Mouse (Mus musculus): ENCODE results near the gene Ppp1r14a. TPM values are rescaled to one million over a fixed set of nuclear protein-coding genes. Genes with fewer than 3 reads are reported as not detected.

Ppp1r14a gene
- 13.3 and 14.9 TPM in 2 replicates for polyA plus RNA-seq (2015; fragmentation: Nextera tagmentation; extraction: Ambion mirVana)

DNA sequence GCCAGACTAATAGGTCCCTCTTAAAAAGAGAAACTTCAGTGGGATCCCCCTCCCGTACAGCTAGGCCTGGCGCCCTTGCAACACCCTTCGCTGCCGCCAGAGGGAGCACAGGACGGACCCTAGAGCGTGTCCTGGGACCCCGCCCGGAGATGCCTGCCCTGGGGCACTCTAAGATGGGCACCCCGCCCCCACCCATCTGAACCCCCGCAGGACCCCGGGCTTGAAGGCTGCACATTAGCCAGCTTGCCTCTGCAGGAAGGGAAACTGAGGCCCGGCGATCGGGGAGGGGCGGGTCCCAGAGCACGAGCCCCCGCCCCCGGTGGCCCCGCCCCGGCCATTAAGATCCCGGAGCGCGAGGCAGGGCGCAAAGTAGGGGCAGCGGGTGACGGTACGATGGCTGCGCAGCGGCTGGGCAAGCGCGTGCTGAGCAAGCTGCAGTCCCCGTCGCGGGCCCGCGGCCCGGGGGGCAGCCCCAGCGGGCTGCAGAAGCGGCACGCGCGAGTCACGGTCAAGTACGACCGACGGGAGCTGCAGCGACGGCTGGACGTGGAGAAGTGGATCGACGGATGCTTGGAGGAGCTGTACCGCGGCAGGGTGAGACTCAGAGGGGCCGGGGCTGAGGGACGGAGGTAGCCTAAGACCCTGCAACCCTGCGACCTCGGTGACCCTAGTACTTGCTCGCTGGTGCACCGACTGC is at the start of gene Ppp1r14a:
Ppp1r14a (plus strand) TSS at position 367 of the 697 bp plus-strand sequence.
- ATAC-seq (ENCODE audit: extremely low read depth, insufficient number of reproducible peaks, low FRiP score, low TSS enrichment): no peak; the same call in 1 of the 2 replicates
- H3K4me2 ChIP-seq: peak within 1 kb of the TSS; percentile 90
- peak within 1 kb of the TSS; percentile 65 for H3K4me3 ChIP-seq
- under 1% methylated on average over 59 of the region's 59 CpGs for WGBS
- peaks cover 69% of the 10 kb centered on the region for H3K27me3 ChIP-seq (replicated peaks)
- peak within 1 kb of the TSS; percentile 52 for H3K27ac ChIP-seq (replicated peaks)
- H3K36me3 ChIP-seq: no peaks in the 10 kb centered on the region
- H3K4me1 ChIP-seq: peaks cover 50% of the 10 kb centered on the region
- H3K9me3 ChIP-seq: no peaks in the 10 kb centered on the region
- H3K9ac ChIP-seq: peak within 1 kb of the TSS; percentile 79

DNA sequence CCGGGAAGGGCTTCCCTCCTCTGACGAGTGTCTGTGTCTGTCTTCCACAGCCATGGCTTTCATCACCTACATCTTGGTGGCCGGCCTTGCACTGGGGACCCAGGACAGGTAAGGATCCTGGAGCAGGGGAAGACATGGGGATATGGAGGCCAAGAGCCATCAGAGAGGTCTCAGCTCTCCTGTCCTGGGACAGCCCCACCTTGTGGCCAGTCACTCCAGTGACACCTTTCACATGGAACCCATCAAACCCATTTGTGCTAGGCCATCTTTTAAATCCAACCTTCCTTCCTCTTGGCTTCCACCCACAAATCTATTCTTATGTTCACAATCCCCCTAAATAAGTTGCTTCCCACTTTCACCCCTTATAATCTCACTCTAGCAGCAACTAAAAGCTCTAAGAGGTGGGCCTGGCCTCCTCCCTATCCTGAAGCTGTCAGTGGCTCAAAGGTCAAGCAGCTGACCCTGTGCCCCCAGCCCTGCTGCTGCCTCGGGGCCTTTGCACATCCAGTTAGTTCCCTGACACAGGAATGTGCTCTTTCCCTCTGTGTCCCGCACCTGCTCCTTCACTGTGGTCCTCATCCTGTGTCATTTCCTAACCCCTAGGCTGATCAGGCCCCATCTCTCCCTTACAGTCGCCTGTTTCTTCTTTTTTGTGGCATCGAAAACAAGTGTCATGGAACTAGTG is 44.2 kb upstream of the Ppp1r14a start:
- Histone ChIP-seq H3K4me1 (peaks cover 38% of the 10 kb centered on the region), H3K9ac (no peak overlapping the region), H3K4me2 (no peak overlapping the region), H3K27me3 (replicated peaks) (no peaks in the 10 kb centered on the region), H3K9me3 (no peaks in the 10 kb centered on the region), H3K36me3 (peaks cover 38% of the 10 kb centered on the region), H3K4me3 (no peak overlapping the region), H3K27ac (replicated peaks) (no peak overlapping the region)
- 76% methylated on average over 7 of the region's 7 CpGs for WGBS
- no peak for ATAC-seq (ENCODE audit: extremely low read depth, insufficient number of reproducible peaks, low FRiP score, low TSS enrichment)

DNA sequence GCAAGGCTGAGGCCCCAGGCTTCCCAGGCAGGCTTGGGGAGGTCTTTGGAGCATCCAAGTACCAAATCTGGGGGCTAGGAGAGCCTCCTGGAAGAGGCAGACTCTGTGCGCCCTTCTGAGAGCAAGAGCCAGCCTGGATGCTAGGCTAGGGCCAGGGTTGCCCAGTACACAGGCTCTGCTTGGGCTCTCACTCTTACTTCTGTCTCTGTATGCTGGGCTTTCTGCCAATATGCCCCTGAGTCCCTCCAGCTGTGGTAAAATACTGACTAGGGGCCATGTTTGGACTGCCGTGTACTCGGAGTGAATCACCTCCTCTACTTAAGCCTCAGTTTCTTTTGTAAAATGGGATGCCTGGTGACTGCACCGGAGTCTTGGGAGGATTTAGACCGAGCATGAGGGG is 43.1 kb upstream of the Ppp1r14a start:
- Histone ChIP-seq H3K27ac (replicated peaks) (no peak overlapping the region), H3K36me3 (peaks cover 38% of the 10 kb centered on the region), H3K27me3 (replicated peaks) (no peaks in the 10 kb centered on the region), H3K9me3 (no peaks in the 10 kb centered on the region), H3K9ac (0 out of 2 replicates have a peak overlapping the region, but pooled peaks have one; percentile 7), H3K4me1 (peaks cover 34% of the 10 kb centered on the region), H3K4me3 (no peak overlapping the region), H3K4me2 (no peak overlapping the region)
- WGBS: 65% methylated on average over 5 of the region's 5 CpGs
- no peak for ATAC-seq (ENCODE audit: extremely low read depth, insufficient number of reproducible peaks, low FRiP score, low TSS enrichment)

DNA sequence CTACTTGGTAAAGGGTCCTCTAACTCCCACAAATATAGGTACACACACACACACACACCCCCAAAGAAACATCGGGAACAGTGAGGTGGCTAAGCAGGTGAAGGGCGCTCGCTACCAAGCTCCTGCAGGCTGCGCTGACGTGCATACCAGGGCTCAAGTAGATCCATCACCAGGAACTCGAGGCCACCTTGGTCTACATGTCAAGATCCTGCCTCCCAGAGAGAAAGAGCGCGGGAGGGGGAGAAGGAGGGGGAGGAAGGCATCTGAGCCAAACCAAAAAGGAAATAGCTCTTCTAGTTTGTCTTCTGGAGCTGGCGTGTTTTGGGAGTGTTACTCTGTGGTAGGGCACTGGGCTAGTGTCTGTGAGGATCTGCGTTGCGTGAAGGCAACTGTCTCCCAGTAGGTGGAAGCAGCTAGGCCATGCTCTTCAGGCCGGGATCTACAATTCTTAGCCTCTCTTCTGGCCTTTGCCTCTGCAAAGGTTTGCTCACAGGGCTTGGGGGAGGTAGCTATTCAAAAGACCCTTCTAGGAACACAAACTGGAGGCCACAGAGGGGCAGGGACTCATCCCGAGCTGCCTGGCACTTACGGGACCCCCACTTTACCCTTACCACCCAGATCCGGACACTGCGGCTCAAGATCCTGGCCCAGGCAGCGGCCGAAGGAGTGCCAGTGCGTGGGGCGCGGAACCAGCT is 42.3 kb upstream of the Ppp1r14a start:
- 74% methylated on average over 21 of the region's 21 CpGs for WGBS
- peak overlapping the region; percentile 51 for H3K4me3 ChIP-seq
- no peaks in the 10 kb centered on the region for H3K27me3 ChIP-seq (replicated peaks)
- ATAC-seq (ENCODE audit: extremely low read depth, insufficient number of reproducible peaks, low FRiP score, low TSS enrichment): no peak
- no peaks in the 10 kb centered on the region for H3K9me3 ChIP-seq
- H3K36me3 ChIP-seq: peaks cover 33% of the 10 kb centered on the region
- peaks cover 34% of the 10 kb centered on the region for H3K4me1 ChIP-seq
- H3K4me2 ChIP-seq: peak overlapping the region; percentile 81
- peak overlapping the region; percentile 30; the same call in 1 of the 2 replicates for H3K9ac ChIP-seq
- no peak overlapping the region for H3K27ac ChIP-seq (replicated peaks)

DNA sequence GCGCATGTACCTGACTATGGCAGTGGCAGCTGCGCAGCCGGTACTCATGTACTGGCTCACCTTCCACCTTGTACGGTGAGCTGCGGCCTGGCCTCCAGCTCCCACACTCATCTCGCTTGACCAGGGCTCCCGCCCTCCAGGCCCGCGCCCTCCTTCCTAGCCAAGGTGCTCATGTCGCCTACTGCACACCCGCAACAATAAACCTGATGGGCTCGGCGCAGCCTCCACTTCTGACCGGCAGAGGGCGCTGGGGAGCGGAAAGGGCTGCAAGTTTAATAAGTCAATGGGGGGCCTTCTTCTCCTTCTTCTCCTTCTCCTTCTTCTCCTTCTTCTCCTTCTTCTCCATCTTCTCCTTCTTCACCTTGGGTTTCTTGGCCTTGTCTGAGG is 41.8 kb upstream of the Ppp1r14a start:
- Histone ChIP-seq H3K4me2 (peak overlapping the region; percentile 81), H3K27ac (replicated peaks) (no peak overlapping the region), H3K36me3 (peaks cover 33% of the 10 kb centered on the region), H3K4me1 (peaks cover 34% of the 10 kb centered on the region), H3K9ac (peak overlapping the region; percentile 75), H3K27me3 (replicated peaks) (no peaks in the 10 kb centered on the region), H3K4me3 (peak overlapping the region; percentile 51), H3K9me3 (no peaks in the 10 kb centered on the region)
- whole genome bisulfite sequencing: 21% methylated on average over 16 of the region's 16 CpGs
- ATAC-seq (ENCODE audit: extremely low read depth, insufficient number of reproducible peaks, low FRiP score, low TSS enrichment): no peak

DNA sequence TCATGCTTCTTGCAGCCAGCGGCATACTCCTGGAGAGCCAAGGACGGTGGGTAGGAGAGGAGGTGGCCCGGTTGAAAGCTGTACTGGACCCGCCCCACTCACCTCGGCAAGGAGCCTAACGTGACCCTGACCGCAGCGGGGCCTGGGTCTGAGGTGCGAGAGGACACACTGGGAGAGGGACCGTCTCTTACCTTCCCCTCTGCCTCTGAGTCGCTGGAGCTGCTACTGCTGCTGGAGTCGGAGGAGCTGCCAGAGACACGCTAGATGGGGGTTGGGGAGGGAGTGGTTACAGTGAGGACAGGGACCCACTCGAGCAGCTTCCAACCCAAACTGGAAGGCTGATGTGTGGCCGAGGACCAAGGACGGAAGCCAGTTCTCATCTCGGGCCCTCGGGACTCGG is 41.4 kb upstream of the Ppp1r14a start:
- ATAC-seq (ENCODE audit: extremely low read depth, insufficient number of reproducible peaks, low FRiP score, low TSS enrichment): no peak
- Histone ChIP-seq H3K36me3 (peaks cover 33% of the 10 kb centered on the region), H3K27ac (replicated peaks) (peak overlapping the region; percentile 24; the same call in 1 of the 2 replicates), H3K27me3 (replicated peaks) (no peaks in the 10 kb centered on the region), H3K4me2 (peak overlapping the region; percentile 81), H3K9me3 (no peaks in the 10 kb centered on the region), H3K9ac (peak overlapping the region; percentile 75), H3K4me3 (peak overlapping the region; percentile 51), H3K4me1 (peaks cover 34% of the 10 kb centered on the region)
- 9% methylated on average over 19 of the region's 19 CpGs for WGBS

DNA sequence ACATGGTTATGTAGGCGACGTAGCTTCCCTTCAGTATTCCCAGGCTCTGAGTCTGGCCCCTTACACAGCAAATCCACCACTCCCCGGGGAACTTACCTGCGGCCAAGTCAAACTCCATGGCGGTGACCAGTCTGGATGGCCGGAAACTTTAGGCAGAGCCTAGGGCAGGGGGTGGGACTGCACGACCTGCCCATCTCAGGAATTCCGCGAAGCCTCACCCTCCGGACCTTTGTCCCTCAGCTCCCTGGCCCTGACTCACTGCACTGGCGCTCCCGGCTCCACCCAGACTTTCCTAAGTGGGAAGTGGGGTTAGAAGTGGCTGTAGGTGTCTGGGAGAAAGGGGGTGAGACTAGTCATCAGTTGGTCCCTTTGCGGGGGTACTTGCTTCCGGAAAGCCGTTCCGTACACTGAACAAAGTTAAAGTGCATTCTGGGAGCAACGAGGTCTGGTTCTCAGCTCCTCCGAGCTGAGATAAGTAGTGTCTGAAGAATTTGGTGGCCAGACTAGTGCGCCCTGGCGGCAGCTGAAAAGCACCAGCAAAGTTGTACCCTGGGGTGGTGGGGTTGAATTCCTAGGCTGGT is 40.8 kb upstream of the Ppp1r14a start, which contains the start of gene 2200002D01Rik:
2200002D01Rik (minus strand) TSS at position 206 of the 581 bp plus-strand sequence.
- H3K4me2 ChIP-seq: peak within 1 kb of the TSS; percentile 81
- H3K9ac ChIP-seq: peak within 1 kb of the TSS; percentile 75
- WGBS: 4% methylated on average over 20 of the region's 20 CpGs
- H3K9me3 ChIP-seq: no peaks in the 10 kb centered on the region
- peak within 1 kb of the TSS; percentile 51 for H3K4me3 ChIP-seq
- peak within 1 kb of the TSS; percentile 24; the same call in 1 of the 2 replicates for H3K27ac ChIP-seq (replicated peaks)
- ATAC-seq (ENCODE audit: extremely low read depth, insufficient number of reproducible peaks, low FRiP score, low TSS enrichment): peak; percentile 38; the same call in 1 of the 2 replicates
- no peaks in the 10 kb centered on the region for H3K27me3 ChIP-seq (replicated peaks)
- H3K36me3 ChIP-seq: peaks cover 33% of the 10 kb centered on the region
- peaks cover 39% of the 10 kb centered on the region for H3K4me1 ChIP-seq

DNA sequence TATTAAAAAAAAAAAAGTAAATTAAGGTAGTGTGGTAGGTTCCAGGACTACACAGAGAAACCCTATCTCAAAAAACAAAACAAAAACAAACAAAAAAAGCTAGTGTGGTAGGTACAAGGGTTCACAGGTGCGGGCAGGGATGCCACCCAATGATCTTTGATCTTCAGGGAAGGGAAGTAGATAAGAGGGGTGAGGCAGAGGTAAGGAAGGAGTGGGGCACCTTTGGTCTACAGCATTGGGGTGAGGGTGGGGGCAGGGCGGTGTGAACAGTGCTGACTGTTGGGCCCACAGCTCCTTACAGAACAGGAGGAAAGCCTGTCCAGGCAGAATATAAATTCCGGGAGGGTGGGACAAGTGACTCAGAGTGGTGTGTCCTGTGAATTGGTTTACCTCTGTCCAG is 37.9 kb upstream of the Ppp1r14a start:
- Histone ChIP-seq H3K9ac (no peak overlapping the region), H3K4me3 (no peak overlapping the region), H3K36me3 (peaks cover 12% of the 10 kb centered on the region), H3K27me3 (replicated peaks) (no peaks in the 10 kb centered on the region), H3K4me2 (no peak overlapping the region), H3K27ac (replicated peaks) (no peak overlapping the region), H3K4me1 (peaks cover 40% of the 10 kb centered on the region), H3K9me3 (no peaks in the 10 kb centered on the region)
- 74% methylated on average over 3 of the region's 3 CpGs for WGBS
- no peak for ATAC-seq (ENCODE audit: extremely low read depth, insufficient number of reproducible peaks, low FRiP score, low TSS enrichment)

DNA sequence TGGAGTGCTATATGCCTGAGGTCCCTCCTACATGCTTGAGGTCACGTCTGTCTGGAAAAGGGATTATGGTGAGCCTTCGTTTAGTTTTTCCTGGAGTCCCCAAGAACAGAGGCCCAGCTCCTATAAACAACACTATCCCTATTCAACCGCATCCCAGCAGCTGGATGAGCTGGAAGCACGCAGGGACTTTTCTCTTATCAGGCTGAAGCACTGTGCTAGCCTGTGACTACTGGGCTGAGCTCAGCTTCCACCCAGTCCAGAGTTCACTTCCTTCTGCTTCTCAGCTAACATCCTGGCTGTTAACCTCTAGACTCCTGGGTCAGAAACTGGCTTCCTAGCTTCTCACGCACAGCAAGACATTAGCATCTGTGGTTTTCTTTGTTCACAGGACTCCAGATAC is 35.3 kb upstream of the Ppp1r14a start:
- Histone ChIP-seq H3K27ac (replicated peaks) (peak overlapping the region; percentile 50; the same call in 1 of the 2 replicates), H3K4me3 (no peak overlapping the region), H3K27me3 (replicated peaks) (no peaks in the 10 kb centered on the region), H3K9me3 (no peaks in the 10 kb centered on the region), H3K4me1 (peaks cover 33% of the 10 kb centered on the region), H3K36me3 (0 out of 2 replicates have a peak, but pooled peaks cover 3% of the 10 kb centered on the region), H3K9ac (no peak overlapping the region), H3K4me2 (no peak overlapping the region)
- 35% methylated on average over 5 of the region's 5 CpGs for WGBS
- ATAC-seq (ENCODE audit: extremely low read depth, insufficient number of reproducible peaks, low FRiP score, low TSS enrichment): no peak

DNA sequence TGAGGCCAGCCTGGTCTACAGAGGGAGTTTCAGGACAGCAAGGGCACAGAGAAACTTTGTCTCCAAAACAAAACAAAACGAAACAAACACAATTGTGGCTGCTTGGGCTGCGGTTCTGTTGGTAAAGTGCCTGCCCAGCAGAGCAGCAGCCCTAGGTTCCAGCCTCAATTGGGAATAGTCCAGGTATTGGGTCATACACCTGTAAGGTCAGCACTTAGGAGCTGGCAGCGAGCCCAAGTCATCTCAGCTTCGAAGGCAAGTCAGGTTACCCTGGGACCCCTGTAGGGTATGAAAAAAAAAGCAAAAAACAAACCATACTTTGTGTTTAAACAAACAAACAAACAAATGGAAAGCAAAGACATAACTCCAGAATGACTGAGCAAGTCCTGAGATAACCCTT is 33.2 kb upstream of the Ppp1r14a start:
- H3K4me1 ChIP-seq: peaks cover 36% of the 10 kb centered on the region
- no peaks in the 10 kb centered on the region for H3K27me3 ChIP-seq (replicated peaks)
- H3K9me3 ChIP-seq: no peaks in the 10 kb centered on the region
- H3K4me3 ChIP-seq: no peak overlapping the region
- H3K27ac ChIP-seq (replicated peaks): no peak overlapping the region
- no peak overlapping the region for H3K4me2 ChIP-seq
- H3K9ac ChIP-seq: no peak overlapping the region
- 0 out of 2 replicates have a peak, but pooled peaks cover 3% of the 10 kb centered on the region for H3K36me3 ChIP-seq
- WGBS: 77% methylated on average over 4 of the region's 4 CpGs
- ATAC-seq (ENCODE audit: extremely low read depth, insufficient number of reproducible peaks, low FRiP score, low TSS enrichment): no peak

DNA sequence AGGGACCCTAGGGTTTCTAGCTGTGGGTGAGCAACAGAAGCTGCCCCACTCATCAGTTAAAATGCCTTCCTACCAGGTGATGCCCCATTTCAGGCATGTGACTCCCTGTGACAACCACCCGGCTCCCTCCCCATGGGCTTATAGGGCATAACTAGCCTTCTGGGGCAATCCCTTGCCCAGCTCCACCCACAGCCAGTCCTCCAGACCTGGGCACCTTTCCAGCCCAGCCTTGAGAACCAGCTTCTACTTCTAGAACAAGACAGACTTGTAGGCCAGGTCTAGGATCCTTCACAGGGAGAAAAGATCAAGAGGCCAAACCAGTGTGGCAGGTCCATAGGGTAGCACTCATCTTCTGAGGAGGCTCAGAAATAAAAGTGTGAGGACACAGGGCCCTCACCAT is 31.7 kb upstream of the Ppp1r14a start:
- Histone ChIP-seq H3K27ac (replicated peaks) (peak overlapping the region; percentile 47; the same call in 1 of the 2 replicates), H3K4me2 (no peak overlapping the region), H3K4me1 (peaks cover 43% of the 10 kb centered on the region), H3K4me3 (no peak overlapping the region), H3K27me3 (replicated peaks) (no peaks in the 10 kb centered on the region), H3K9ac (no peak overlapping the region), H3K9me3 (no peaks in the 10 kb centered on the region), H3K36me3 (0 out of 2 replicates have a peak, but pooled peaks cover 3% of the 10 kb centered on the region)
- ATAC-seq (ENCODE audit: extremely low read depth, insufficient number of reproducible peaks, low FRiP score, low TSS enrichment): no peak
- WGBS: 69% methylated on average over 1 of the region's 1 CpGs

Data from heart, embryonic 13.5 days (tissue).